1 mouse cellular context compared by ENCODE assay signal in the genomic region with DNA sequence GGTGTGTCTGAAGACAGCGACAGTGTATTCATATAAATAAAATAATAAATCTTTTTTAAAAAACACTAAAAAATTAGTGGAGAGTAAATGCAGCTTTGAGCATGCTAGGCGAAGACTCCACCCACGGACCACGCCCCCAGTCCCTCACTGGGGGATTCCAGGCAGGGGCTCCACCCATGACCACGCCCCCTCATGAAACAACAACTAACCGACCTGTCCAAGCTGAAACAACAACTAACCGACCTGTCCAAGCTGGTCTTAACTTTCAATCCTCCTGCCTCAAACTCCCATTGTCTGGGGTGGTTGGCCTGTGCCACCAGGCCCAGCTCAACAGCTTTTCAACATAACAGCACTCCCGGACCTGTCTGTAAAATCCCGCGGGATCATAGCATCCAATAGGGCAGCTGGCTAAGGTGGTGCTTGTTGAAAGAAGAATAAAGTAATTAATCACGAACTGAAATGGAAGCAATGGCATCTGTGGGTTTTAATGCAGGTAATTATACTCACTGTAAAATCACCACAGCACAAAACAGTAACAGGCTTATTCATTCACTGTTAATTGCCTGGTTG.
TF ChIP-seq lines count a peak whose summit lies in the region.

No protein-coding gene starts in this region.

TF ChIP-seq in MEL, 35 proteins besides CTCF, POLR2A, EP300 and RAD21:
- TF ChIP-seq ZKSCAN1 (IDR thresholded peaks at IDR 0.05; ENCODE audit: low read depth, low read length), result no peak
- TF ChIP-seq MYB (IDR thresholded peaks at IDR 0.05; ENCODE audit: low read depth, low read length), result no peak
- no peak for TF ChIP-seq MAFK (IDR thresholded peaks at IDR 0.05; ENCODE audit: borderline replicate concordance, low read depth, low read length)
TF ChIP-seq in MEL: peak in this region for 0.
